Mouse (Mus musculus) hindbrain, embryonic 15.5 days (tissue): ENCODE results near the gene Kdelc2. TPM values are rescaled to one million over a fixed set of nuclear protein-coding genes. Genes with fewer than 3 reads are reported as not detected.
A peak's percentile ranks its signal among the peaks of the same experiment; 100 is the strongest.

Experiments used
- ATAC-seq: fragments of 200-750 bp; cut with Nextera tagmentation; 2 replicates; pipeline ENCODE4 v1.8.0; 2017; ENCODE audit warnings: low read depth, moderate number of reproducible peaks, moderate TSS enrichment; ENCODE audit not compliant: low FRiP score
- H3K27ac ChIP-seq: fragments of 300-500 bp; sonication (generic); replicated peaks from 2 replicates; pipeline ENCODE4 v1.5.1; 2015; ENCODE audit warnings: mild to moderate bottlenecking, inconsistent platforms
- H3K27me3 ChIP-seq: fragments of 300-500 bp; sonication (generic); 2 replicates; pipeline ENCODE4 v1.6.1; 2015; ENCODE audit warnings: control low read depth, inconsistent platforms
- H3K36me3 ChIP-seq: fragments of 300-500 bp; sonication (generic); 2 replicates; pipeline ENCODE4 v1.6.1; 2015; ENCODE audit warnings: control low read depth, inconsistent platforms
- H3K4me1 ChIP-seq: fragments of 300-500 bp; sonication (generic); replicated peaks from 2 replicates; pipeline ENCODE4 v1.6.1; 2015; ENCODE audit warnings: control low read depth, inconsistent platforms
- H3K4me2 ChIP-seq: fragments of 300-500 bp; sonication (generic); 2 replicates; pipeline ENCODE4 v1.6.1; 2015; ENCODE audit warnings: moderate library complexity, mild to moderate bottlenecking, inconsistent platforms
- H3K4me3 ChIP-seq: fragments of 300-500 bp; sonication (generic); 2 replicates; pipeline ENCODE4 v1.5.1; 2015; ENCODE audit warnings: mild to moderate bottlenecking, inconsistent platforms
- H3K9ac ChIP-seq: fragments of 300-500 bp; sonication (generic); 2 replicates; pipeline ENCODE4 v1.6.1; 2015; ENCODE audit warnings: inconsistent platforms
- H3K9me3 ChIP-seq: fragments of 300-500 bp; sonication (generic); 2 replicates; pipeline ENCODE4 v1.6.1; 2016; ENCODE audit warnings: control low read depth, inconsistent platforms
- WGBS: fragments of 180-500 bp; shearing (Covaris S2); methylation state at CpG from one replicate; pipeline ENCODE4 v1.1.7; 2015; 5-methylcytosine and 5-hydroxymethylcytosine counted together
- polyA plus RNA-seq: library from polyadenylated mRNA; unstranded; fragments of >200 nt; fragmentation: Nextera tagmentation; extraction: Ambion mirVana; gene quantifications from 2 replicates; pipeline ENCODE4 v1.2.1, GENCODE M21; 2015

Kdelc2 gene
- polyA plus RNA-seq, 1 experiment from 2014 or later, result 6.8 TPM

DNA sequence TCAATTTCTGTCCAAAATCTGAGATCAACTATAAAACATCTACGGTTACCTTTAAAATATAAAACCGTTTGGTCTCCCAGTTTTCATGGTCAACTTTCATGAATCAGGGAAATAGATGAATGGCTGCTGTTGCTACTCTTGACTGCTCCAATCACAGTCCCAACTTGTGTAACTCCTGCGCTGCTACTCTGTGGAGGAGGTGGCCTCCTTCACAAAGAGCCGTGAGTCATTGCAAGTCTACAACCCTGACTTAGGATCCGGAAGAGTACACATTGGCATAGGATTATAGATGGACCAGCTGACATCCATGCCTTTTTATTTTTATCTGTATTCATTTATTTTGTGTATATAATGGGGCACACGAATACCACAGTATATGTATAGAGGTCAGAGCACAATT, 31.9 kb upstream of the Kdelc2 start:
- ATAC-seq, result no peak

DNA sequence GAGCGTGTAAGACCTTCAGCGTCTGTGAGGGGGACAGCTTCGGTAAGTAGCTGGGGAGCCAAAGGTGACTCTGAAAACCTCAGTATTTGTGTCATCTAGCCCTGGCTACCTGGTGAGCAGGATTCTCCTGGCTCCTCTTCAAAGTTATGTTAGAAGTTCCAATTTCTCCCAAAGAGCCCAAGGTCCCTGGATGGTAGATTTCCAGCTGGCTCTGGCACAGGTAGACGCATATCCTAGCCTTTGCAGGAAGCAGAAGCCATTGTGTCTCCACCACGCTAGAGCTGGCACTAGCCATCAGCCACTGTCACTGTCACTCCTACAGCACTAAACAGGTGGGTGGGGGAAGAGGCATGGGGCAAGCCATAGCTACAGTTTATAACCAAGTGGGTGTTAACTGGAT, 30.7 kb upstream of the Kdelc2 start:
- peaks cover 2% of the 10 kb centered on the region; the same call in 1 of the 2 replicates for H3K9me3 ChIP-seq
- 92% methylated on average over 5 of the region's 5 CpGs for WGBS
- no peaks in the 10 kb centered on the region for H3K27me3 ChIP-seq
- H3K4me2 ChIP-seq, result no peak overlapping the region
- no peaks in the 10 kb centered on the region for H3K4me1 ChIP-seq
- H3K36me3 ChIP-seq, result no peaks in the 10 kb centered on the region
- no peak overlapping the region for H3K9ac ChIP-seq
- no peak overlapping the region for H3K4me3 ChIP-seq
- ATAC-seq, result no peak
- no peak overlapping the region for H3K27ac ChIP-seq

More for the DNA sequence above, 31.9 kb upstream of the Kdelc2 start:
- 93% methylated on average over 6 of the region's 6 CpGs for WGBS
- H3K36me3 ChIP-seq, result no peaks in the 10 kb centered on the region
- no peaks in the 10 kb centered on the region for H3K27me3 ChIP-seq
- no peak overlapping the region for H3K4me2 ChIP-seq
- H3K9me3 ChIP-seq, result peaks cover 2% of the 10 kb centered on the region; the same call in 1 of the 2 replicates
- no peak overlapping the region for H3K9ac ChIP-seq
- H3K4me1 ChIP-seq, result no peaks in the 10 kb centered on the region
- no peak overlapping the region for H3K27ac ChIP-seq
- no peak overlapping the region for H3K4me3 ChIP-seq

DNA sequence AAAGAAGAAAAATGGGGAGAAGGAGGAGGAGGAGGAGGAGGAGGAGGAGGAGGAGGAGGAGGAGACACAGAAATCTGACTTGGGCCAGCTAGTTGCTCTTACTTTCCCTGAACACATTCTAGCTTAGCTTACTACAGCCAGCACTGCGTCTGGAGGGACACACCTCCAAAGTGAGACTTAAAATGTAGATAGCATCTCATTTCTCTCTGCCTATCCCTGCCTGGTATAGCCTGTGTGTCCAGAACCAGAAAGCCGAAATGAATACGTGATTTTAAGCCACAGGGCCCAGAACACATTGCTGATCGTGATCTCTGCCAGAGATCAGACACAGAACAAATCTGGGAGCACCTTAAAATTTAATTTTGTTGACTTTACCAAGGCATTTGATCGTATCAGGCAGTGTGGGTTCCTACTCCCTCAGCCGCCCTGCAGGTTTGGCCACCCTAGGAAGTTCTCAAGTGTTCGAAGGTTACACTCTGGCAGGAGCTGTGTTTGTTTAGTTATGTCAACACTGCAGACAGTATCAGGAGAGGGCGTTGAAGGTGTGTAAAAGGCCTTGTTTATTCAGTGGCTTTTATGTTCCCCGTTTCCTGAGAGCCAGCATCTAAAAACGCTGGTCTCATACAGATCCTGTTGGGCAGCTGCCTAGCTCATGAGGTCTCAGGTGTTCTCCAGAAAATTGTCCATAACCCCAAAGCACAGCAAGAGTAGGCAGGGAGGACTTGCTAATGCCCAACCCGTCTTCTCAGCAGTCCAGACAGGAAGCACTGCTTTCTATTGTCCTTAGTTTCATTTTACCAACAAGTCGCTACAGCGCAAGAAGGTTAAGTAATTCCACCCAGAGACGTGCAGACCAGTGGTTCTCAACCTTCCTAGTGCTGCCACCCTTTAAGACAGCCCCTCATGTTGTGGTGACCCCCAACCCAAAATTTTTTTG, 27.3 kb upstream of the Kdelc2 start:
- no peak overlapping the region for H3K4me3 ChIP-seq
- H3K4me1 ChIP-seq, result no peaks in the 10 kb centered on the region
- no peak for ATAC-seq
- no peaks in the 10 kb centered on the region for H3K36me3 ChIP-seq
- H3K4me2 ChIP-seq, result no peak overlapping the region
- H3K9me3 ChIP-seq, result no peaks in the 10 kb centered on the region
- H3K27me3 ChIP-seq, result no peaks in the 10 kb centered on the region
- H3K27ac ChIP-seq, result no peak overlapping the region
- no peak overlapping the region for H3K9ac ChIP-seq
- WGBS, result 75% methylated on average over 14 of the region's 14 CpGs

DNA sequence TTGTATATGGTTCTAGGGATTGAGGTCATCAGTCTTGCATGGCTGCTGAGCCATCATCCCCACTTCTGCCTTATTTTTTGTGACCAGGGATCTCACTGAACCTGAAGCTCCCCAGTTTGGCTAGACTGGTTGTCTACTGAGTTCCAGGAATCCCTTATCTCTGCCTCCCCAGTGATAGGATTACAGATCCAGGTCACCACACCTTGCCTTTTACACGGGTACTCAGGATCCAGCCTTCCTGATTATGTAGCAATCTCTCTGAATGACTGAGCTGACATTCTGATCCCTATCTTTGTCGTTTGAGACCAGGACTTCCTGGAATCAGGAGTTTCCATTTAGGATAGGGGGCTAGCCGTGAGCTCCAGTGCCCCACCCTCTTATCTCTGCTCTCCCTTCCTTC, 12.5 kb upstream of the Kdelc2 start:
- Histone ChIP-seq H3K4me2 (no peak overlapping the region), H3K4me3 (no peak overlapping the region), H3K9me3 (no peaks in the 10 kb centered on the region), H3K27me3 (no peaks in the 10 kb centered on the region), H3K4me1 (no peaks in the 10 kb centered on the region), H3K27ac (no peak overlapping the region), H3K36me3 (no peaks in the 10 kb centered on the region), H3K9ac (no peak overlapping the region)
- 77% methylated on average over 3 of the region's 3 CpGs for WGBS
- ATAC-seq, result no peak

DNA sequence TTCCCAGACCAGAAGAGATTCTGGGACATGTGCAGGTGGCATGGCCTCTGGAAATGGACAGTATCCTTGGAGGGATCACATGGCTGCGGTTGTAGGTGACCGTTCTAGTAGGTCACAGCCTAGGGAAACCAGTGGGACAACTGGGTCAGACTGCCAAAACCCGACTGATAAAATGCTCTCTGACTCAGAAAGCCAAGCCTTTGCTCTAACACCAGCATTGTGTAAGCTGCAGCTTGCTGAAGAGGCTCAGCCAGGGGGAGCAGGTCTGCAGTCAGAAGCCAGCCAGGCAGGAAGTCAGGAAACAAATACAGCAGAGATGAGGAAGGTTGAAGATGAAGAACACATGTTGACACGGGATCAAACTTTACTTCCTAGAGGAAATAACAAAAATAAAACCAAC, 7.9 kb upstream of the Kdelc2 start:
- Histone ChIP-seq H3K9me3 (no peaks in the 10 kb centered on the region), H3K27me3 (no peaks in the 10 kb centered on the region), H3K4me2 (no peak overlapping the region), H3K9ac (no peak overlapping the region), H3K4me3 (no peak overlapping the region), H3K36me3 (no peaks in the 10 kb centered on the region), H3K27ac (no peak overlapping the region), H3K4me1 (no peaks in the 10 kb centered on the region)
- ATAC-seq, result no peak
- WGBS, result 81% methylated on average over 4 of the region's 4 CpGs

DNA sequence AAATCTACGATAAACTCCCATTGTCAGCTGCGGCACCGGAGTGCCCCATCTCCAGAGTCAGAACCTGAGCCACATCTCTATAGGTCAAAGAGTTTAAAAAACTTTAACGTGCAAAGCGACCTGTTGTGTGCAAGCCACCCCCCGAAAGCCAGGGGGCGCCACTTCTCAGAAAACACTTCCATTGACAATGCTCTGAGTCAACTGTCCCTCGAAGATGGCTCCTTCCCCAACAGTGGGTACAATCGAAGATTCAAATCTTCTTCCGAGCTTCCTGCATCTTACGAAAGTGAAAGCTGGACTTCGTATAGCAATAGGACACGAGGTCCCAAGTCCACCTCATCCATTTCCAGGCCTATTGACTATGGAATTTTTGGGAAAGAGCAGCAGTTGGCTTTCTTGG, 7.0 kb upstream of the Kdelc2 start:
- Histone ChIP-seq H3K4me2 (no peak overlapping the region), H3K27me3 (no peaks in the 10 kb centered on the region), H3K27ac (no peak overlapping the region), H3K36me3 (no peaks in the 10 kb centered on the region), H3K4me1 (no peaks in the 10 kb centered on the region), H3K4me3 (no peak overlapping the region), H3K9ac (no peak overlapping the region), H3K9me3 (no peaks in the 10 kb centered on the region)
- WGBS, result 86% methylated on average over 13 of the region's 13 CpGs
- no peak for ATAC-seq

DNA sequence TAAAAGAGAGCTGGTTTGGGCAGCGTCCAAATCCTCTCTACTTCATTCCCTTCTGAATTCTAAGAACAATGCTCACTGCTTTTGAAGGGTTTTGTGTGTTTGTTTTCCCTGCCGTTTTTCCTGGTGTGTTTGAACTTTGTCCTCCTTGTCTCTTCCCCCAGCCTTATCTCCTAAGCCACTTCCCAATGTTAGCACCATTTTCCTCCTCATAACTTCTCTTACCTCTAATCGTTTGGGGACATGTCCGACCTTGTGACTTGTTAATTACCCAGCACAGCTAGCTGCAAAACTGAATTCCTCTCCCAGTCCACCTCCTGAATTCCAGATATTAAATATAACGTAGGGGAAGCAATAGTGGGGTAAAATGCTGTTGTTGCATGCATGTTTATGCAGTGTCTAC, 6.2 kb upstream of the Kdelc2 start:
- H3K9ac ChIP-seq, result no peak overlapping the region
- H3K36me3 ChIP-seq, result no peaks in the 10 kb centered on the region
- 63% methylated on average over 5 of the region's 5 CpGs for WGBS
- H3K9me3 ChIP-seq, result no peaks in the 10 kb centered on the region
- no peak overlapping the region for H3K4me2 ChIP-seq
- H3K27me3 ChIP-seq, result no peaks in the 10 kb centered on the region
- H3K27ac ChIP-seq, result no peak overlapping the region
- ATAC-seq, result no peak
- no peak overlapping the region for H3K4me3 ChIP-seq
- H3K4me1 ChIP-seq, result no peaks in the 10 kb centered on the region

DNA sequence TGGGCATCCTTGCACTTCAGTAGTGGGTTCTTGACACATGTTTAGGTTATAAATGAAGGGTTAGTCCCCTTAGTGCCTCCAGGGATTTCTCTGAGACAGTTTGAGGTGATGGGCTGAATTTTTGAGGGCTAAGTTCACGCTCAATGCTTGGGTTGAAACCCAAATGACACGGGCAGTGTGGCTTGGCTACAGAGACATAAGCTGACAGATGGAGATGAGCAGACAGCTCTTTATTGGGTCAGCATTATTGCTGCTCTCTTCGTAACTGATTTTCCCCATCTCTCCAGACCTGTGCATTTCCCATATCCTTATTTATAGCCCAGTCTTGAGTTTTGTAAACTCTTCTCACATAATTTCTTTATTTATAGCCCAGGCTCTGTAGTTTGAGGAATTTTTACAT, 5.7 kb upstream of the Kdelc2 start:
- no peak for ATAC-seq
- Histone ChIP-seq H3K27me3 (no peaks in the 10 kb centered on the region), H3K36me3 (no peaks in the 10 kb centered on the region), H3K9ac (no peak overlapping the region), H3K4me1 (no peaks in the 10 kb centered on the region), H3K4me2 (no peak overlapping the region), H3K27ac (no peak overlapping the region), H3K9me3 (no peaks in the 10 kb centered on the region), H3K4me3 (no peak overlapping the region)
- 77% methylated on average over 3 of the region's 3 CpGs for WGBS

DNA sequence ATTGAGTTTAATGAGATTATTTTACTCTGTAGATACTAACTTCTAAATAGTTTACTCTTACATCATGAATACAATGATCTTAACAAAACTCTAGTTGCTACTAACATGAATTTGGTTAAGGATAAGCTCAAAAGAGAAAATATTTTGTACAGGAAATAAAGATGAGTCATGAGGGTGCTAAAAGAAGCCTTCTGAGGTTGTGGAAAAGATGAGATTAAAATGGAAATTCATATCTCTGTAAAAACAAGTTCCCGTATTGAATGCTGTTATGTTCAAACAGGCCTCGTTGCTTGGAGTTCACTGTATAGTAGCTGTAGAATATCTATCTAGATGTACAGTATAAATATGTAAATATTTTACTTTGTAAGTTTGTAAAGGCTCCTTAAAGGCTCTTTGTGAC, 3.2 kb upstream of the Kdelc2 start:
- H3K27me3 ChIP-seq, result no peaks in the 10 kb centered on the region
- ATAC-seq, result no peak
- WGBS, result 88% methylated on average over 2 of the region's 2 CpGs

DNA sequence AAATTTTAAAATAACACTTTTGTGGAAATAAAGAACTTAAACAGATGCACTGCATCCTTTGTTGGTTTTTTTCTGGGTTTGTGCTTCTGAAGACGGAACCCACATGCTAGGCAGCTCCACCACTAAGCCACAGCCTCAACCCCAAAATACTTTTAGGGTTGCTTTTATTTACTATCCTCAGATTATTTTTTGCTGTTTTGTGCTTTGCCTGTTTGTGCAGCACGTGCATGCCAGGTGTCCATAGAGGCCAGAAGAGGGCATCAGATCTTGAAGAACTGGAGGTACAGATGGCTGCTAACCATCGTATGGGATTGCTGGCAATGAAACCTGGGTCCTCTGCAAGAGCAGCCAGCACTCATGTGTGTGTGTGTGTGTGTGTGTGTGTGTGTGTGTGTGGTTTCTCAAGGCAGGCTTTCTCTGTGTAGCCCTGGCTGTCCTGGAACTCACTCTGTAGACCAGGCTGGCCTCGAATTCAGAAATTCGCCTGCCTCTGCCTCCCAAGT, 2.7 kb upstream of the Kdelc2 start:
- 82% methylated on average over 5 of the region's 5 CpGs for WGBS
- H3K9me3 ChIP-seq, result no peaks in the 10 kb centered on the region
- H3K27ac ChIP-seq, result no peak overlapping the region
- H3K27me3 ChIP-seq, result no peaks in the 10 kb centered on the region
- H3K4me3 ChIP-seq, result no peak overlapping the region
- H3K4me1 ChIP-seq, result peaks cover 10% of the 10 kb centered on the region
- no peak for ATAC-seq
- no peak overlapping the region for H3K4me2 ChIP-seq
- H3K36me3 ChIP-seq, result no peaks in the 10 kb centered on the region
- H3K9ac ChIP-seq, result no peak overlapping the region

More for the DNA sequence above, 3.2 kb upstream of the Kdelc2 start:
- peaks cover 8% of the 10 kb centered on the region for H3K4me1 ChIP-seq
- no peak overlapping the region for H3K27ac ChIP-seq
- H3K9ac ChIP-seq, result no peak overlapping the region
- no peaks in the 10 kb centered on the region for H3K9me3 ChIP-seq
- H3K4me3 ChIP-seq, result no peak overlapping the region
- no peaks in the 10 kb centered on the region for H3K36me3 ChIP-seq
- H3K4me2 ChIP-seq, result no peak overlapping the region

DNA sequence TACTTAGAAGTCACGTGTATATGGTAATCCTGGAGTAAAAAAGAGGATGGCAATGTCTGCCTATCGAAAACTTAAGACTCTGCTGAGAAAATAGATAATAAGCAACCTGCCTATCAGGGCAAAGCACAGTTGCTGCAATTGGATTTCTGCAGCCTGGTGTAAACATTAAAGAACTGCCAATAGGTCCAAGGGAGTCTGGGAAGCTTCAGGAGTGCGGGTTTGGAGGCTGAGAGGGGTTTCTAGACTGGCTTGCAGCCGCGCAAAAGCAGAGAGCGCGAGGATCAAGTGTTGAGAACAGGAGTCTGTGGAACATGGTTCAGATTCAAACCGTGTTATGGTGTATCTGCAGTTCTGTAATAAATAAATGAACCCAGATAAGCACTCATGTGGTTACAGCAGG, 1.0 kb downstream of the Kdelc2 start:
- Histone ChIP-seq H3K27ac (peak overlapping the region; percentile 82), H3K4me2 (peak overlapping the region; percentile 94), H3K4me3 (peak overlapping the region; percentile 66), H3K9ac (peak overlapping the region; percentile 29; the same call in 1 of the 2 replicates), H3K4me1 (peaks cover 10% of the 10 kb centered on the region), H3K36me3 (no peaks in the 10 kb centered on the region), H3K9me3 (no peaks in the 10 kb centered on the region), H3K27me3 (no peaks in the 10 kb centered on the region)
- ATAC-seq, result peak; percentile 15; the same call in 1 of the 2 replicates
- 10% methylated on average over 8 of the region's 8 CpGs for WGBS

DNA sequence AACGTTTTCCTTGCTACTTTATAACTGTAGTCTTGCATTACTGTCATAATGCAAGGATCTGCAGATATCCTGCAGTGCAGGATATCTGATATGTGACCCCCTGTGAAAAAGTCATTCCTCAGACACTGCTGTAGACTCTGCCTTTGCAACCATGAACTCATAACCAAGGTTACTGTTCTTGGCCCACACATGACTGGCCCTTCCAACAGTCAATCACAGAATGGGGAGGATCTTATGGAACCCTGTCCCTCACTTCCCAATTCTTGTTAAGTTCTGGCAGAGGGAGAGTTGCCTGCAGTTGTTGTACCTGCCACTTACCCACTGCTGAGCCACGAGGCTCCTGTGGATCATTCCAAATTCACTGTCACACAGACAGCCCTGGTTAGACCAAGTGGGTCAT, 3.6 kb downstream of the Kdelc2 start:
- Histone ChIP-seq H3K9ac (no peak overlapping the region), H3K36me3 (no peaks in the 10 kb centered on the region), H3K27me3 (no peaks in the 10 kb centered on the region), H3K4me1 (peaks cover 10% of the 10 kb centered on the region), H3K27ac (no peak overlapping the region), H3K4me2 (no peak overlapping the region), H3K4me3 (no peak overlapping the region), H3K9me3 (no peaks in the 10 kb centered on the region)
- 64% methylated on average over 2 of the region's 2 CpGs for WGBS
- ATAC-seq, result no peak
